Mouse (Mus musculus): ENCODE results near the gene Smim1. TPM values are rescaled to one million over a fixed set of nuclear protein-coding genes. Genes with fewer than 3 reads are reported as not detected.

Gene Smim1
- polyA plus RNA-seq, 1 experiment from 2014 or later, result 77.0 TPM

DNA sequence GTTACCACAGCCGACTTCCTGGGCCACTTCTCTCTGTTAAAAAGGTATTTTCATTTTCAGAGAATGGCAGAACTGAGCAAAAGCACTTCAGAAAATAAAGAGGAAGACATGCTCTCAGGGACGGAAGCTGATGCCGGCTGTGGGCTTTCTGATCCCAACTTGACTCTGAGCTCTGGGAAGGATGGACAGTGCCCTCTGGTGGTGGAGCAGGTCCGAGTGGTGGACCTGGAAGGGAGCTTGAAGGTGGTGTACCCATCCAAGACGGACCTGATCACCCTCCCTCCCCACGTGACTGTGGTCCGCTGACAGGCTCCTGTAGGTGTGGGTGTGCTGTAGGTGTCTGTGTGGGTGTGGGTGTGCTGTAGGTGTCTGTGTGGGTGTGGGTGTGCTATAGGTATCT is 6.5 kb downstream of the Smim1 start:
- no peak overlapping the region for H3K27ac ChIP-seq (ENCODE audit: poor library complexity, severe bottlenecking)
- H3K4me3 ChIP-seq, result no peak overlapping the region
- peaks cover 25% of the 10 kb centered on the region for H3K4me1 ChIP-seq (replicated peaks)
- WGBS, result 73% methylated on average over 7 of the region's 7 CpGs
- H3K9ac ChIP-seq, result no peak overlapping the region
- no peak for ATAC-seq (ENCODE audit: insufficient number of reproducible peaks, low FRiP score)
- no peaks in the 10 kb centered on the region for H3K27me3 ChIP-seq (replicated peaks)
- H3K36me3 ChIP-seq, result peaks cover 84% of the 10 kb centered on the region
- no peak overlapping the region for H3K4me2 ChIP-seq
- H3K9me3 ChIP-seq (replicated peaks), result no peaks in the 10 kb centered on the region

DNA sequence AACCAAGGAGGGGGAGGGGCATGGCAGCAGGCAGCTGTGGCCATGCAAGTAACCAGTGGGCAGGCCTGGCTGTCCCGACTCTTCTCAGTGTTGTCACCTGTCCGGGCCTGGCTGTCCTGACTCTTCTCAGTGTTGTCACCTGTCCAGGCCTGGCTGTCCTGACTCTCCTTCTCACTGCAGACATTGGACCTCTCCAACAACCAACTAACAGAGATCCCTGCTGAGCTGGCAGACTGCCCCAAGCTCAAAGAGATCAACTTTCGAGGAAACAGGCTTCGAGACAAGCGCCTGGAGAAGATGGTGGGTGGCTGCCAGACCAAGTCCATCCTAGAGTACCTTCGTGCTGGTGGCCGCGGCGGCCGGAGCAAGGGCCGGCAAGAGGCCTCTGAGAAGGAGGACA is 10.6 kb downstream of the Smim1 start:
- Histone ChIP-seq H3K9ac (no peak overlapping the region), H3K4me2 (no peak overlapping the region), H3K36me3 (peaks cover 65% of the 10 kb centered on the region), H3K27me3 (replicated peaks) (no peaks in the 10 kb centered on the region), H3K27ac (ENCODE audit: poor library complexity, severe bottlenecking) (no peak overlapping the region), H3K9me3 (replicated peaks) (no peaks in the 10 kb centered on the region), H3K4me3 (no peak overlapping the region), H3K4me1 (replicated peaks) (peaks cover 18% of the 10 kb centered on the region)
- ATAC-seq (ENCODE audit: insufficient number of reproducible peaks, low FRiP score), result no peak
- 93% methylated on average over 11 of the region's 11 CpGs for WGBS

DNA sequence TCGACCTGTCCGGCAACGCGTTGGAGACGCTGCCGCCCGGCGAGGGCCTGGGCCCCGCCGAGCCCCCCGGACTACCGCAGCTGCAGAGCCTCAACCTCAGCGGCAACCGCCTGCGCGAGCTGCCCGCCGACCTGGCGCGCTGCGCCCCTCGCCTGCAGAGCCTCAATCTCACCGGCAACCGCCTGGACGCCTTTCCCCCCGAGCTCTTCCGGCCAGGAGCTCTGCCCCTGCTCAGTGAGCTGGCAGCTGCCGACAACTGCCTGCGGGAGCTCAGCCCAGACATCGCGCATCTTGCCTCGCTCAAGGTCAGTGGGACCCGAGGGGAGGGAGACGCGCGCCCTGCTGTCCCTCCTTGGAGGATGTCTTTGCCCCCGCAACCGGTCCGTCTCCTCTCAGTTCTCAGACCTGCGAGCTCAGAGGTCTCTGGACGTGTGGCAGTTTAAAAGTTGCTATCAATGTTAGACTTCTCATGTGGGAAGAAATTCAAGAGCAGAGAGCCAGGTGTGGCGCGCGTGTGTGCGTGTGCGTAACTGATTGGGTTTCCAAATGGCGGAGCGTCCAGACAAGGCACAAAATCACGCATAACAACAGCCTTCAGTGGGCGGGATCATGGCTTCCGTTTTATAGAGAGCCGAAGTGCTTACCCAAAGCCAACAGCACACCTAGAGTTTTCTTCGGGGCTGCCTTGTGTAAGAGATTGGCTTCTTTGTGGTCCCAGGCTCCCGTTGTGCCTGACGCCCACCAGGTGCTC is 13.7 kb downstream of the Smim1 start:
- no peaks in the 10 kb centered on the region for H3K27me3 ChIP-seq (replicated peaks)
- H3K4me2 ChIP-seq, result peak overlapping the region; percentile 92
- ATAC-seq (ENCODE audit: insufficient number of reproducible peaks, low FRiP score), result no peak; the same call in 1 of the 2 replicates
- 0 out of 2 replicates have a peak overlapping the region, but pooled peaks have one; percentile 10 for H3K27ac ChIP-seq (ENCODE audit: poor library complexity, severe bottlenecking)
- H3K4me3 ChIP-seq, result peak overlapping the region; percentile 79
- H3K4me1 ChIP-seq (replicated peaks), result peaks cover 18% of the 10 kb centered on the region
- peaks cover 35% of the 10 kb centered on the region for H3K36me3 ChIP-seq
- H3K9me3 ChIP-seq (replicated peaks), result no peaks in the 10 kb centered on the region
- peak overlapping the region; percentile 96 for H3K9ac ChIP-seq
- WGBS, result 1% methylated on average over 55 of the region's 55 CpGs

DNA sequence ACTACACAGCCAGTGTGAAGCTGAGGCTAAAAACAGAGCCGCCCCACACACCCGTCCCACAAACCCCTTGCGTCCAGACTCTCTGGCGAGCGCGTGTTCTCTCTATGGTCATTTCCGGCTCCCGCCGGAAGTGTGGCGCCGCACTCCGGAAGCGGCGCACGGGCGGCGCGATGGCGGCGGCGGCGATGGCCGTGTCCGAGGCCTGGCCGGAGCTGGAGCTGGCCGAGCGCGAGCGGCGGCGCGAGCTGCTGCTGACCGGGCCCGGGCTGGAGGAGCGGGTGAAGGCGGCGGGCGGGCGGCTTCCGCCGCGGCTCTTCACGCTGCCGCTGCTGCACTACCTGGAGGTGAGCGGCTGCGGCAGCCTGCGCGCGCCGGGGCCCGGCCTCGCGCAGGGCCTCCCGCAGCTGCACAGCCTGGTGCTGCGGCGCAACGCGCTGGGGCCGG is 14.4 kb downstream of the Smim1 start, which contains the start of gene Lrrc47:
TSS of gene Lrrc47 (plus strand) at position 86 of the 444 bp plus-strand sequence.
- H3K4me1 ChIP-seq (replicated peaks), result peaks cover 18% of the 10 kb centered on the region
- H3K9me3 ChIP-seq (replicated peaks), result no peaks in the 10 kb centered on the region
- peak within 1 kb of the TSS; percentile 96 for H3K9ac ChIP-seq
- H3K27ac ChIP-seq (ENCODE audit: poor library complexity, severe bottlenecking), result 0 out of 2 replicates have a peak within 1 kb of the TSS, but pooled peaks have one; percentile 10
- peak; percentile 90 for ATAC-seq (ENCODE audit: insufficient number of reproducible peaks, low FRiP score)
- no peaks in the 10 kb centered on the region for H3K27me3 ChIP-seq (replicated peaks)
- H3K36me3 ChIP-seq, result peaks cover 35% of the 10 kb centered on the region
- WGBS, result under 1% methylated on average over 59 of the region's 59 CpGs
- H3K4me2 ChIP-seq, result peak within 1 kb of the TSS; percentile 92
- peak within 1 kb of the TSS; percentile 79 for H3K4me3 ChIP-seq

DNA sequence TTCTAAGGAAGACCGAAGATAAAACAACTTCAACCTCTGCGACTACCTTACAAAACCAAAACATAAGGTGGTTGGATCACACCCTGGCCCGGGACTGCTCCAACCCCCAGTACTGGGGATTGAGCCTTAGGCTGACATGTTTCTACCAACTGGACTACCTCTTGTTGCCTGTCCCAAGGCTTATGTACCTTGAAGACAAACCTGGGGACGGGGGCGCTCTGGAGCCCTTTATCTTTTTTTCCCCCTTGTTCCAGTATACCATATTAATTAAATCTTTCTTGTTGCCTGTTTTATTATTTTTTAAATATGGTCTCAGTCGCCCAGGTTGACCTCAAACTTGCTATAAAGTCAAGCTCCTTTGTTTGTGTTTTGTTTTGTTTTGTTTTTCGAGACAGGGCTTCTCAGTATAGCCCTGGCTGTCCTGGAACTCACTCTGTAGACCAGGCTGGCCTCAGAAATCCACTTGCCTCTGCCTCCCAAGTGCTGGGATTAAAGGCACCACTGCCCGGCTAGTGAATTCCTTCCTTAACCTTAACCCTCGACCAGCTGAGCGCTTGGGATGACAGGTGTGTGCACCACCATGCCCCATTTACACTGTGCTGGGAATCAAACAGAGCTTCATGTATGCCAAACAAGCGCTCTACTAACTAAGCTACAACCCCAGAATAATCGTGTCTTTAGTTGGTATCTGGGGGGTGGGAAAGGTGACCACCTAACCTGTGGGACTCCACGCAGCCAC is 15.0 kb downstream of the Smim1 start:
- ATAC-seq (ENCODE audit: insufficient number of reproducible peaks, low FRiP score), result no peak
- 28% methylated on average over 13 of the region's 13 CpGs for WGBS

DNA sequence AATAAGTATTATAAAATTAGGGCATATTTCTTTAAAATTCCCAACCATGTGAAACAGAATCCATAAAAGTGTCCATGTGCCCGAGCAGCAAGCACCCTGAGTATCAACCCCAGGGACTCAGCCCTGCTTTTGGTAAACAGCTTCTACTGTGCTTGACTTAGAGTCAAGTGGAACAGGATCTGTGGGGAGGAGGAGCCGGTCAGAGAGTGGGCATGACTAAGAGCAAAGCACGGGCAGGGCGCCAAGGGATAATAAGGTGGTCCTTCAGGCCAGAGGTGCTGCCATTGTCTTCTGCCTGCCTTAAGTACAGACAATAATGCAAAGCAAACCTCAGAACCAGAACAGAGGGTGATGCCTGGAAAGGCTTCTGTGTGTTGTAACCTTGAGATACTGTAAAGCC is 18.3 kb downstream of the Smim1 start:
- no peak overlapping the region for H3K27ac ChIP-seq (ENCODE audit: poor library complexity, severe bottlenecking)
- no peaks in the 10 kb centered on the region for H3K27me3 ChIP-seq (replicated peaks)
- no peak overlapping the region for H3K4me2 ChIP-seq
- H3K9ac ChIP-seq, result no peak overlapping the region
- H3K4me3 ChIP-seq, result no peak overlapping the region
- no peak for ATAC-seq (ENCODE audit: insufficient number of reproducible peaks, low FRiP score)
- 72% methylated on average over 4 of the region's 4 CpGs for WGBS
- peaks cover 8% of the 10 kb centered on the region for H3K4me1 ChIP-seq (replicated peaks)
- H3K9me3 ChIP-seq (replicated peaks), result no peaks in the 10 kb centered on the region
- H3K36me3 ChIP-seq, result peaks cover 47% of the 10 kb centered on the region

More for the DNA sequence above, 15.0 kb downstream of the Smim1 start:
- Histone ChIP-seq H3K9ac (peak overlapping the region; percentile 96), H3K27ac (ENCODE audit: poor library complexity, severe bottlenecking) (no peak overlapping the region), H3K4me3 (peak overlapping the region; percentile 79), H3K4me2 (peak overlapping the region; percentile 92), H3K9me3 (replicated peaks) (no peaks in the 10 kb centered on the region), H3K27me3 (replicated peaks) (no peaks in the 10 kb centered on the region), H3K36me3 (peaks cover 35% of the 10 kb centered on the region), H3K4me1 (replicated peaks) (peaks cover 18% of the 10 kb centered on the region)

DNA sequence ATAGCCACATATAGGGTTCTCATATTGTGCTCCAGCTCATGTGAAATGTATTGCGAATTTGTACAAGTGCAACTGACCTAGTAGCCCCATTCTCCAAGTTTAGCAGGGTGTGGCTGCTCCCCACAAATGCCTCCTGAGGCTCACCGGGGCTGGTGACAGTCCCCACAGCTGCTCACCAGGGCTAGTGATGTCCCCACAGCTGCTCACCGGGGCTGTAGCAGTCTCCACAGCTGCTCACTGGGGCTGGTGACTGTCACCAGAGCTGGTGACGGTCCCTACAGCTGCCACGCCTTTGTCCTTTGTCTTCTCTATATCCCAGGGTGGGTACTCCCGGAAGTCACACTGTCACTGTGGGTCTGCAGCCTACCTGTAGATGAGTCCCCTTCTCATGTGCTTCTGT is 19.8 kb downstream of the Smim1 start:
- no peak; the same call in 1 of the 2 replicates for ATAC-seq (ENCODE audit: insufficient number of reproducible peaks, low FRiP score)
- no peaks in the 10 kb centered on the region for H3K27me3 ChIP-seq (replicated peaks)
- H3K27ac ChIP-seq (ENCODE audit: poor library complexity, severe bottlenecking), result no peak overlapping the region
- H3K9ac ChIP-seq, result no peak overlapping the region
- peaks cover 57% of the 10 kb centered on the region for H3K36me3 ChIP-seq
- no peak overlapping the region for H3K4me3 ChIP-seq
- H3K4me2 ChIP-seq, result no peak overlapping the region
- 0 out of 2 replicates have a peak, but pooled peaks cover 5% of the 10 kb centered on the region for H3K4me1 ChIP-seq (replicated peaks)
- WGBS, result 90% methylated on average over 6 of the region's 6 CpGs
- no peaks in the 10 kb centered on the region for H3K9me3 ChIP-seq (replicated peaks)

DNA sequence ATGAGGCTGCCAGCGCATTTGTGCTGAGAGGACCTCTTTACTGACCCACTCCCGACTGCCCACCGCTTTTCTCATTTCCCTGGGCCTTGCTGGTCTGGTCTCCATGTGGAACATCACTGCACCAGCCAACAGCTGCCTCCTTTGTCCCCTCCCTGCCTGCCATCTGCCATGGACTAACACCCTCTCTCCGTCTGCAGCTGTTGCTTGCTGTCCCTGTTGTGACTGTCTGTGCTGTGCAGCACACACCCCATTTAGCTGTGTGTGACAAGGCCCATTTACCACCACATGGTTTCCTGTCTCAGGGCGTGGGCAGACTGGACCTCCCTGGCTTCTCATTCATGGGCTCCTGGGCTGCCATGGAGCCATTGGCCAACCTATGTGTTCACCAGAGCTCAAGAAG is 20.5 kb downstream of the Smim1 start:
- no peak overlapping the region for H3K4me3 ChIP-seq
- no peak for ATAC-seq (ENCODE audit: insufficient number of reproducible peaks, low FRiP score)
- no peak overlapping the region for H3K4me2 ChIP-seq
- H3K27me3 ChIP-seq (replicated peaks), result no peaks in the 10 kb centered on the region
- no peak overlapping the region for H3K27ac ChIP-seq (ENCODE audit: poor library complexity, severe bottlenecking)
- H3K4me1 ChIP-seq (replicated peaks), result no peaks in the 10 kb centered on the region
- H3K36me3 ChIP-seq, result peaks cover 57% of the 10 kb centered on the region
- no peaks in the 10 kb centered on the region for H3K9me3 ChIP-seq (replicated peaks)
- 89% methylated on average over 5 of the region's 5 CpGs for WGBS
- no peak overlapping the region for H3K9ac ChIP-seq

DNA sequence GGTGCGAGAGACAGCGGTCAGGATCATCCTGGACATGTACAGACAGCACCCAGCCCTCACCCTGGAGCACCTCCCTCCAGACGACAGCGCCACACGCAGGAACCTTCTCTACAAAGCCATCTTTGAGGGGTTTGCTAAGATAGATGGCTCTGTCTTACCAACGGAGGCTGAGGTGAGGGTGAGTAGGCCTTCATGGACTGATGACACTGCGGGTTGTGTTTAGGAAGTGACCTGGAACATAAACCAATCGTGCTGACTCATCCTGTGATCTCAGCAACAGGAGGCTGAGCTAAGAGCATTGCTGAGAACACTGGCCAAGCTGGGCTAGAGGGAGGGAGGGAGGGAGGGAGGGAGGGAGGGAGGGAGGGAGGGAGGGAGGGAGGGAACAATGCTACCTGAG is 32.5 kb downstream of the Smim1 start:
- peaks cover 98% of the 10 kb centered on the region for H3K36me3 ChIP-seq
- ATAC-seq (ENCODE audit: insufficient number of reproducible peaks, low FRiP score), result no peak
- WGBS, result 84% methylated on average over 8 of the region's 8 CpGs

DNA sequence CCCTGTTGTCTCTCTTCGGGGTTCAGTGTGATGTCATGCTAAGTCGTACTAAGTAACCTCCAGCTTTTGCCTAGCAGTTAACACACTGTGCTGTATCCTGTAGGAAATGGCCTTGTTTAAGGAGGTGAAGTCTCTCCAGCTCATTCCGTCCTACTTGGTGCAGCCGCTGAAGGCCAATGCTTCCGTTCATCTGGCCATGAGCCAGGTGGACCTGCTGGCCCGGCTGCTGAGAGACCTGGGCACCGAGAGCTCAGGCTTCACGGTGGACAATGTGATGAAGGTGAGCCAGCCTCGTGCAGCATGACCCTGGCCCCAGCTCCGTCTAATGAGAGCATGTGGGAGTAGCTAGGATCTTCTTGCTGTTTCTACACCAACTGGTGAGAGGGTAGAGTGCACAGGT is 33.3 kb downstream of the Smim1 start:
- no peak overlapping the region for H3K4me2 ChIP-seq
- H3K27me3 ChIP-seq (replicated peaks), result no peaks in the 10 kb centered on the region
- no peaks in the 10 kb centered on the region for H3K4me1 ChIP-seq (replicated peaks)
- no peak overlapping the region for H3K4me3 ChIP-seq
- WGBS, result 89% methylated on average over 10 of the region's 10 CpGs
- no peaks in the 10 kb centered on the region for H3K9me3 ChIP-seq (replicated peaks)
- no peak for ATAC-seq (ENCODE audit: insufficient number of reproducible peaks, low FRiP score)
- peaks cover 99% of the 10 kb centered on the region for H3K36me3 ChIP-seq
- H3K27ac ChIP-seq (ENCODE audit: poor library complexity, severe bottlenecking), result no peak overlapping the region
- no peak overlapping the region for H3K9ac ChIP-seq

More for the DNA sequence above, 32.5 kb downstream of the Smim1 start:
- no peaks in the 10 kb centered on the region for H3K4me1 ChIP-seq (replicated peaks)
- no peaks in the 10 kb centered on the region for H3K9me3 ChIP-seq (replicated peaks)
- H3K4me3 ChIP-seq, result no peak overlapping the region
- no peaks in the 10 kb centered on the region for H3K27me3 ChIP-seq (replicated peaks)
- no peak overlapping the region for H3K9ac ChIP-seq
- no peak overlapping the region for H3K4me2 ChIP-seq
- no peak overlapping the region for H3K27ac ChIP-seq (ENCODE audit: poor library complexity, severe bottlenecking)

DNA sequence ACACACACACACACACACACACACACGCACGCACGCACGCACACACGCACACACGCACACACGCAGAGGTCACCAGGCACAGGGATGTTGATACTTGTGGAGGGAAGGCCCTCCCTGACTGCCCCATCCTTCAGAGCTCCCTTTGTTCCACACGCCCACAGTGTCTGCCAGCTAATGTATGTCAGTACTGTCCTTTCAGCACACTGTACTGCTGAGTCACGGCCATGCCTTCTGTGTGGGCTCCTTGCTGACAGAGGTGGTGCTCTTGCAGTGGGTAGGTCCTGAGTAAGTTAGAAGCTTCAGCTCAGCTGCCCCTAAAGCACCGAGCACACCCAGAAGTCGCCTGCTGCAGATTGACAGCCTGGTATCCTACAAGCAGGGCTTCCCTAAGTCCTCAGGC is 45.6 kb downstream of the Smim1 start:
- Histone ChIP-seq H3K4me1 (replicated peaks) (peaks cover 11% of the 10 kb centered on the region), H3K36me3 (peaks cover 65% of the 10 kb centered on the region), H3K27me3 (replicated peaks) (no peaks in the 10 kb centered on the region), H3K27ac (ENCODE audit: poor library complexity, severe bottlenecking) (no peak overlapping the region), H3K9me3 (replicated peaks) (no peaks in the 10 kb centered on the region), H3K4me3 (no peak overlapping the region), H3K4me2 (no peak overlapping the region), H3K9ac (no peak overlapping the region)
- no peak for ATAC-seq (ENCODE audit: insufficient number of reproducible peaks, low FRiP score)
- 92% methylated on average over 11 of the region's 11 CpGs for WGBS

Measured in heart, embryonic 12.5 days (tissue).